Mouse (Mus musculus): ENCODE results near the gene Spindoc. TPM values are rescaled to one million over a fixed set of nuclear protein-coding genes. Genes with fewer than 3 reads are reported as not detected.
"Not testable (repeated sequence)": the region's sequence is repeated elsewhere in the genome, so short reads cannot be mapped to it uniquely, and the experiment has no call there.

Gene Spindoc
- polyA plus RNA-seq, 1 experiment from 2014 or later = 25.3 TPM

DNA sequence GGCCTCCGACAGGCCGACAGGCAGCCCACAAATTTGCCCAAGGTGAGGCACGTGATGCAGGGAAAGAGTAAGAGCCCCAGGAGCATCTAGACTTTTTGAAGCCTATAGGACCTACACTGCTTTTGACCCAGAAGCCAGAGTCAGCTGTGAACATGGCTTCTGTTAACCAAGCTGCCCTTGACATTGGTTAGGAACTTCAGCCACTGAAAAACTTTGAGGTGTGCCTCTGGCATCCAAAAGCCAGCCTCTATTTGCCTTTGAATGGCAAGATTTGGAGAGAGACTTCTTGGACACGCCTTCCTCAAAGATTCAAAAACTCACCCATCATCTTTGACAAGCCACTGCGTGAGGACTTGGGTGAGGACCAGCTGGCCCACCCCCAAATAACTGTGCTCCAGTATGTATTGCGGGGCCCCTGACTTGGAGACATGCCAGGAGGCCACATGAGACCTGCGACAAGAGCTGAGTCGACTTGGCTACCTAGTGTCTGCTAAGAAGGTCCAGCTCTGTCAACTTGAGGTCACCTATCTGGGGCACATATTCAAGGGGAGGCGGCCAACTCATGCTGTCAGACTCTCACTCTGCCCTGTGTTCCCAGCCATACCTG, 21.9 kb upstream of the Spindoc start:
- H3K4me2 ChIP-seq = no peak overlapping the region
- H3K36me3 ChIP-seq (ENCODE audit: control insufficient read depth, insufficient read depth, low read length) = no peaks in the 10 kb centered on the region
- no peaks in the 10 kb centered on the region for H3K4me1 ChIP-seq (ENCODE audit: control insufficient read depth, insufficient read depth, low read length)
- no peaks in the 10 kb centered on the region for H3K27me3 ChIP-seq (ENCODE audit: control insufficient read depth, insufficient read depth, low read length)
- ATAC-seq (ENCODE audit: low FRiP score) (no peak), DNase-seq (ENCODE audit: low spot score, missing footprints) (no peak)
- H3K27ac ChIP-seq (ENCODE audit: low read depth, low read length) = no peak overlapping the region
- WGBS = 88% methylated on average over 9 of the region's 9 CpGs
- H3K4me3 ChIP-seq (ENCODE audit: low read depth, low read length) = no peak overlapping the region
- no peaks in the 10 kb centered on the region for H3K9me3 ChIP-seq (ENCODE audit: control insufficient read depth, low read length)
- H3K9ac ChIP-seq (ENCODE audit: low read length) = no peak overlapping the region

DNA sequence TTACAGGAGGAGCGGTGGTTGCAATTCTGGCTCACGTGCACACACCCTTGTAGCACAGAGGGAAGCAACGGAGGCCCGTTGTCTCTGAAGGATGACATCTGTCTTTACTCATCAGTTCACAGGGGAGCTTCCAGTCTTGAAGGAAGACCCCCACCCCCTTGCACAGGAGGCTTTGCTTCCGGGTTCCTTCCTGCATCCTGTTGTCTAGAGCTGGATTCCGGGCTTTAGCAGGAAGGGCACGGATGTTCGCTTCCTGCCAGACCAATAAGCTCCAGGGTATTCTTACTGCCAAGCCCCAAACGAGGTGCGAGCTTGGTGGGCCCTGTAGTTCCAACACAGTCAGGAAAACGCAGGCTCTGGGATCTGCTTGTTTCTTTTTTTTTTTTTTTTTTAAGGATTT, 17.8 kb upstream of the Spindoc start:
- H3K9me3 ChIP-seq (ENCODE audit: control insufficient read depth, low read length) = no peaks in the 10 kb centered on the region; the same call in 1 of the 2 replicates
- H3K27me3 ChIP-seq (ENCODE audit: control insufficient read depth, insufficient read depth, low read length) = no peaks in the 10 kb centered on the region; the same call in 1 of the 2 replicates
- no peak overlapping the region for H3K4me3 ChIP-seq (ENCODE audit: low read depth, low read length)
- no peak overlapping the region for H3K27ac ChIP-seq (ENCODE audit: low read depth, low read length)
- no peaks in the 10 kb centered on the region for H3K36me3 ChIP-seq (ENCODE audit: control insufficient read depth, insufficient read depth, low read length)
- no peak overlapping the region for H3K4me2 ChIP-seq
- peak; percentile 88 for DNase-seq (ENCODE audit: low spot score, missing footprints)
- H3K9ac ChIP-seq (ENCODE audit: low read length) = no peak overlapping the region
- ATAC-seq (ENCODE audit: low FRiP score) = no peak
- 81% methylated on average over 11 of the region's 11 CpGs for WGBS
- no peaks in the 10 kb centered on the region for H3K4me1 ChIP-seq (ENCODE audit: control insufficient read depth, insufficient read depth, low read length)

DNA sequence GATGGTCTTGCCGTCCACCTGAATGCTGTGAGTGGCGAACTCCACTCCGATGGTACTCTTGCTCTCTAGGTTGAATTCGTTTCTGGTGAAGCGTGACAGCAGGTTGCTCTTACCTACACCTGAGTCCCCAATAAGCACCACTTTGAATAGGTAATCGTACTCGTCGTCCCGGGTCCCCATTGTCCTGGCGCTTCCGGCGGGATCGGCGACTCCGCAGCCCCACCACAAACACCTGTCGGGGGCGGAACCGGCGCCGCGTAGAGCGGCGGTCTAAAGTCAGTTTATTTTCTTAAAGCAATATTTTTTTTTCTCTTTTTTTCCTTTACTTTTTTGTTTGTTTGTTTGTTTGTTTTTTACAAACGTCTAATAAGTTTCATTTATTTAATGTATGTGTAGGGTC, 16.1 kb upstream of the Spindoc start:
- ATAC-seq (ENCODE audit: low FRiP score); H3K36me3 ChIP-seq (ENCODE audit: control insufficient read depth, insufficient read depth, low read length); H3K4me3 ChIP-seq (ENCODE audit: low read depth, low read length); H3K9ac ChIP-seq (ENCODE audit: low read length); H3K9me3 ChIP-seq (ENCODE audit: control insufficient read depth, low read length); H3K27ac ChIP-seq (ENCODE audit: low read depth, low read length); H3K27me3 ChIP-seq (ENCODE audit: control insufficient read depth, insufficient read depth, low read length); H3K4me1 ChIP-seq (ENCODE audit: control insufficient read depth, insufficient read depth, low read length); H3K4me2 ChIP-seq: not testable (repeated sequence)
- 33% methylated on average over 24 of the region's 24 CpGs for WGBS
- DNase-seq (ENCODE audit: low spot score, missing footprints) = peak; percentile 31

DNA sequence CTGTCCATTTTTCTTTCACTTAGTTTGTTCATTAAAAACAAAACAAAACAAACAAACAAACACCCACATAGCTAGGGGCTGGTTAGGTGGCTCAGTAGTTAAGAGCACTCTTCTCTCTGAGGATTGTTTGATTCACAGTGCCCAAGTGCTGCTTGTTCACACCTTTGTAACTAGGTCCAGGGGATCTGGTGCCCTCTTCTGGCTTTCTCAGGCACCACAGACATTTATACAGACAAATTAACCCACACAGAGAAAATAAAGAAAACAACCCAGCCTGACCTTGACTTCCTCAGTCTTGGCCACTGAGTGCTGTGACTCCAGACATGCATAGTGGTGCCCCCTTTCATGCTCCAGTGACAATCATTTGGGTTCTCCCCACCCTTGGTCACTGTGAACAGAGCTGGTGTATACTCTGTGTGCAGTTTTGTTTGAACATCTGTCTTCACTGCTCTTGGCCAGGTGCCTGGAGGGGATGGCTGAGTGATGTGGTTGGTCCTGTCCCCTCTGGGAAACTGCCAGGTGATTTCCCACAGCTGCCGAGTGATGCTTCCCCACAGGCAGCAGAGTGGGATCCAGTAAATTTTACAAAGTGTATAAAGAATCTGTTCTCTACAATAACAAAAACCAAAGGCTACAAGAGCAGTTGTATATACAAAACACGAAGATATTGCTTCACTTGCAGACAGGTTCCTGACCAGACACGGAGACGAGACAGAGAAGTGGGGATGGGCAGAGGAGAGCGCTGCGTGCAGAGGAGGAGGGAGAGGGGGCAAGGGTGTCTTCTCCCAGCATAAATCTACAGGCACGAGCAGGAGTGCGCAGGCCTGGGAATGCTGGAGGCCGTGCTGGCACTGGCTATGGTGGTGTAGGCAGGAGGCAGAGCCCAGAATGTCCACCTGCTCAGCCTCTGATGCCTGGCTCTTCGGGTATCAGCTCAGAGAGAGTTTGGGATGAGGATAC, 14.4 kb upstream of the Spindoc start:
- not testable (repeated sequence) for H3K36me3 ChIP-seq (ENCODE audit: control insufficient read depth, insufficient read depth, low read length); H3K4me2 ChIP-seq; H3K27ac ChIP-seq (ENCODE audit: low read depth, low read length); H3K9me3 ChIP-seq (ENCODE audit: control insufficient read depth, low read length); H3K9ac ChIP-seq (ENCODE audit: low read length); H3K4me3 ChIP-seq (ENCODE audit: low read depth, low read length); H3K27me3 ChIP-seq (ENCODE audit: control insufficient read depth, insufficient read depth, low read length); ATAC-seq (ENCODE audit: low FRiP score); H3K4me1 ChIP-seq (ENCODE audit: control insufficient read depth, insufficient read depth, low read length)
- WGBS = 87% methylated on average over 9 of the region's 10 CpGs
- DNase-seq (ENCODE audit: low spot score, missing footprints) = peak; percentile 73

DNA sequence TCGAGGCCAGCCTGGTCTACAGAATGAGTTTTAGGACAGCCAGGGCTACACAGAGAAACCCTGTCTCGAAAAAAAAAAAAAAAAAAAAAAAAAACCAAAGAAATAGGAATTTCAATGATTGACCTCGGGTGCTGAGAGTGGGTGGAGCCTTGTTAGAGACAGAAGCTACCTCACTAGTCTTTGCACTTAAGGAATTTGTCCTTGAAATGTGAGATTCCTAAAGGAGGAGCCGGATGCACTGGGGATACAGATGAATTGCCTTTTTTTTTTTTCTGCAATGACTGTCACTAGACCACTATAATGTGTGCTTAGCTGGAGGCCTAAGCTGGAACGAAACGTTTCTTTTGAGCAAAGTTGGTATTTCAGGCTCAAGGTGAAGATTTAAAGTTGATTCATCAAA, 5.7 kb upstream of the Spindoc start:
- no peak overlapping the region for H3K4me3 ChIP-seq (ENCODE audit: low read depth, low read length)
- ATAC-seq (ENCODE audit: low FRiP score) (no peak), DNase-seq (ENCODE audit: low spot score, missing footprints) (no peak)
- WGBS = 86% methylated on average over 6 of the region's 6 CpGs
- H3K27ac ChIP-seq (ENCODE audit: low read depth, low read length) = no peak overlapping the region
- no peaks in the 10 kb centered on the region; the same call in 1 of the 2 replicates for H3K9me3 ChIP-seq (ENCODE audit: control insufficient read depth, low read length)
- no peak overlapping the region for H3K4me2 ChIP-seq
- H3K36me3 ChIP-seq (ENCODE audit: control insufficient read depth, insufficient read depth, low read length) = no peaks in the 10 kb centered on the region
- no peaks in the 10 kb centered on the region for H3K27me3 ChIP-seq (ENCODE audit: control insufficient read depth, insufficient read depth, low read length)
- no peak overlapping the region for H3K9ac ChIP-seq (ENCODE audit: low read length)
- peaks cover 6% of the 10 kb centered on the region for H3K4me1 ChIP-seq (ENCODE audit: control insufficient read depth, insufficient read depth, low read length)

DNA sequence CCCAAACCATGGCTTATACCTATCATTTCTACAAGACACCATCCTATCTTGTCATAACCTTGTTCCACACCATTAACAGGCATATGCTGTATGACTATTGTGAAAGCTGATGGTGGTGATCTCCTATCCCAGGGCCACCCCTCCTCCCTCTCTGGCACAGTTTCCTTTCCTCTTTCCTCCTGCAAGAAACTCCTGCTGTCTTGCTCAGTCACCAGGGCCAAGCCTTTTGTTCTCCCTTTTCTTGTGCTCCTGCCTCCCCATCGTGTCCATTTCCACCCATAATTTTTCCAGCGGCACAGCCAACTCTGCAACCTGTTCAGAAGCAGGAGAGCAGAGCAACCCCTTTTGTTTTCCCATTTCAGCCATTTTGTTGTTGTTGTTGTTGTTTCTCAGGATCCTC, 3.2 kb upstream of the Spindoc start:
- no peak overlapping the region for H3K9ac ChIP-seq (ENCODE audit: low read length)
- H3K36me3 ChIP-seq (ENCODE audit: control insufficient read depth, insufficient read depth, low read length) = no peaks in the 10 kb centered on the region
- no peak overlapping the region for H3K4me3 ChIP-seq (ENCODE audit: low read depth, low read length)
- H3K4me2 ChIP-seq = no peak overlapping the region
- H3K27me3 ChIP-seq (ENCODE audit: control insufficient read depth, insufficient read depth, low read length) = no peaks in the 10 kb centered on the region
- no peak for ATAC-seq (ENCODE audit: low FRiP score)
- no peaks in the 10 kb centered on the region; the same call in 1 of the 2 replicates for H3K9me3 ChIP-seq (ENCODE audit: control insufficient read depth, low read length)
- 63% methylated on average over 2 of the region's 2 CpGs for WGBS
- DNase-seq (ENCODE audit: low spot score, missing footprints) = peak; percentile 59
- H3K27ac ChIP-seq (ENCODE audit: low read depth, low read length) = no peak overlapping the region
- H3K4me1 ChIP-seq (ENCODE audit: control insufficient read depth, insufficient read depth, low read length) = peaks cover 16% of the 10 kb centered on the region

DNA sequence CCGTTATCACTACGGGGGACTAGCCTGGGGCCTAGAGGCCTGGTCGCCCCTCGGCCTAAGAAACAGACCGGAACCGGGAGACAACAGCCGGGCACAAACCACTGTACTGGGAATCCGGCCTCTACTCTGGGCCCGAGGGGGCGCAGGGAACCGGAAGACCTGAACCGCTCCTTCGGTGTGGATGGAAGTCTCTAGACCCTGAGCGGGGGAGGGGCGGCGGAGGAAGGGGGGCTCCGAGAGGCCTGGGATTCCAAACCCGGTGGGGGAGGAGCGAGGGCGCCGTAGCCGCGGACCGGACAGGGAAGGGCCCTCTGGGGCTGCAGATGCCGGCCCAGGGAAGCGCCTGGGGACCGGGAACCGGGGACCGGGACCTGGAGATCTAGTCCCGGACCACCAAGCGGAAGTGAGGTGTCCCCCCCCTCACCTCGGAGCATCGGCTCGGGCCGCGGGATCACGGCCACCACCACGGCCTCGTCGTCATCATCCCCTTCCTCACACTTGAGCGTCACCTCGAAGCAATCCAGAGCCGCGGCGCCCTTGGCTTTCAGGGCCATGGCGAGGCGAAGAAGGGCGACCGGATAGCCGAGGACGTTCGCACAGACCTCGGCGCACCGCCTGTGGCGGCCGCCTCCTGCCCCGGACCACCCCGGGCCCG, 419 bp downstream of the Spindoc start:
- Histone ChIP-seq H3K4me1 (ENCODE audit: control insufficient read depth, insufficient read depth, low read length) (peaks cover 16% of the 10 kb centered on the region), H3K27ac (ENCODE audit: low read depth, low read length) (peak overlapping the region; percentile 96), H3K9me3 (ENCODE audit: control insufficient read depth, low read length) (no peaks in the 10 kb centered on the region), H3K36me3 (ENCODE audit: control insufficient read depth, insufficient read depth, low read length) (no peaks in the 10 kb centered on the region; the same call in 1 of the 2 replicates), H3K9ac (ENCODE audit: low read length) (peak overlapping the region; percentile 89), H3K27me3 (ENCODE audit: control insufficient read depth, insufficient read depth, low read length) (no peaks in the 10 kb centered on the region), H3K4me3 (ENCODE audit: low read depth, low read length) (peak overlapping the region; percentile 74), H3K4me2 (peak overlapping the region; percentile 68)
- ATAC-seq (ENCODE audit: low FRiP score) = no peak; the same call in 1 of the 2 replicates
- peak; percentile 97 for DNase-seq (ENCODE audit: low spot score, missing footprints)
- WGBS = under 1% methylated on average over 56 of the region's 60 CpGs

DNA sequence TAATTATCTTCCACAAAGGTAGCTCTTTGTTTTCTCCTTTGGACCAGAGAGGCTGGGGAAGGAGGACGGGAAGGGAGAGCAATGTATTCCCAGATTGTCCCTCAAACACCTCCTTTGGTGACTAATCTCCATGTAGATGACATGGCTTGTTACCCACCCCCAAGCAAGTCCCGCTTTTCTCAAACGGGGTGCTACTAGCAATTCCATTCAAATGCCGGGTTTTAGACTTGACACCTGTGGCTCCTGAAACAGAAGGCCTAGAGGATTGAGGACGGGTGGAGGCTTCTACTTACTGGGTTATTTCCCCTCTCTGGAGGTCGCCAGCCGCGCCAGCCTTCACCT, 917 bp downstream of the Spindoc start:
- WGBS = 1% methylated on average over 8 of the region's 8 CpGs
- Histone ChIP-seq H3K27ac (ENCODE audit: low read depth, low read length) (peak overlapping the region; percentile 96; the same call in 1 of the 2 replicates), H3K9ac (ENCODE audit: low read length) (peak overlapping the region; percentile 89), H3K36me3 (ENCODE audit: control insufficient read depth, insufficient read depth, low read length) (no peaks in the 10 kb centered on the region; the same call in 1 of the 2 replicates), H3K9me3 (ENCODE audit: control insufficient read depth, low read length) (no peaks in the 10 kb centered on the region), H3K4me1 (ENCODE audit: control insufficient read depth, insufficient read depth, low read length) (peaks cover 16% of the 10 kb centered on the region), H3K27me3 (ENCODE audit: control insufficient read depth, insufficient read depth, low read length) (no peaks in the 10 kb centered on the region), H3K4me2 (peak overlapping the region; percentile 68), H3K4me3 (ENCODE audit: low read depth, low read length) (peak overlapping the region; percentile 74)
- DNase-seq (ENCODE audit: low spot score, missing footprints) (no peak), ATAC-seq (ENCODE audit: low FRiP score) (no peak)

DNA sequence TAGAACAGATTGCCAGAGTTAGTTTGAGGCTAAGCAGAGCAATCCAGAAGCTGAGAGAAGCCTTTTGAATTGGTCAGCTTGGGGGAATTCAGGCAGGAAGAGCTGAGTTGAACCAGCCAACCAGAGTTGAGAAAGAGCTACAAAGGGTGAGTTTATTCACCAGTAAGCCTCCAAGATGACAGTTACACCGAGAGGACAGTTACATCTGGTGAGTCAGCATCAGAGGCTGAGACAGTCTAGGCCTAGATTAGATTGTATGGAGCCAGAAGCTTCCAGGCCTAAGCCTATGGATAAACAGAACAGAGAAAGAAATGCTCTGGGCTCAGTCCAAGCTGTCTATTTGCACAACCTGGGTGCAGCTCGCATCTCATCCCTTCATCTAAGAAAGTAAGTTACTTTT, 5.2 kb downstream of the Spindoc start:
- DNase-seq (ENCODE audit: low spot score, missing footprints) (no peak), ATAC-seq (ENCODE audit: low FRiP score) (no peak)
- Histone ChIP-seq H3K27ac (ENCODE audit: low read depth, low read length) (no peak overlapping the region), H3K27me3 (ENCODE audit: control insufficient read depth, insufficient read depth, low read length) (no peaks in the 10 kb centered on the region), H3K36me3 (ENCODE audit: control insufficient read depth, insufficient read depth, low read length) (peaks cover 15% of the 10 kb centered on the region), H3K9ac (ENCODE audit: low read length) (no peak overlapping the region), H3K4me2 (no peak overlapping the region), H3K9me3 (ENCODE audit: control insufficient read depth, low read length) (no peaks in the 10 kb centered on the region), H3K4me1 (ENCODE audit: control insufficient read depth, insufficient read depth, low read length) (peaks cover 10% of the 10 kb centered on the region), H3K4me3 (ENCODE audit: low read depth, low read length) (no peak overlapping the region)
- WGBS = 76% methylated on average over 2 of the region's 2 CpGs

Data from midbrain, embryonic 11.5 days (tissue).